Mouse (Mus musculus) stomach, postnatal 0 days (tissue): ENCODE measurements around the gene 5330417C22Rik. TPM values are rescaled to one million over a fixed set of nuclear protein-coding genes. Genes with fewer than 3 reads are reported as not detected.
"Not testable (repeated sequence)": the region's sequence is repeated elsewhere in the genome, so short reads cannot be mapped to it uniquely, and the experiment has no call there.

ENCODE experiments used
- ATAC-seq: fragments of 200-750 bp; cut with Nextera tagmentation; 2 replicates; pipeline ENCODE4 v1.8.0; 2017; ENCODE audit not compliant: low FRiP score, low TSS enrichment
- DNase-seq: peaks from one replicate; pipeline ENCODE4 v3.0.0-alpha.2; 2016; ENCODE audit warnings: low spot score
- H3K27ac ChIP-seq: fragments of 300-500 bp; sonication (generic); replicated peaks from 2 replicates; pipeline ENCODE4 v1.5.1; 2014; ENCODE audit warnings: mild to moderate bottlenecking, control low read depth
- H3K27me3 ChIP-seq: fragments of 300-500 bp; sonication (generic); 2 replicates; pipeline ENCODE4 v1.6.1; 2014; ENCODE audit warnings: low read length; ENCODE audit not compliant: control insufficient read depth, insufficient read depth
- H3K36me3 ChIP-seq: fragments of 300-500 bp; sonication (generic); 2 replicates; pipeline ENCODE4 v1.6.1; 2014; ENCODE audit warnings: low read length, mixed read lengths; ENCODE audit not compliant: control insufficient read depth, insufficient read depth
- H3K4me1 ChIP-seq: fragments of 300-500 bp; sonication (generic); replicated peaks from 2 replicates; pipeline ENCODE4 v1.6.1; 2014; ENCODE audit warnings: antibody characterized with exemption; ENCODE audit not compliant: control insufficient read depth, insufficient read depth
- H3K4me2 ChIP-seq: fragments of 300-500 bp; sonication (generic); replicated peaks from 2 replicates; pipeline ENCODE4 v1.6.1; 2014; ENCODE audit warnings: low read depth, mild to moderate bottlenecking, control low read depth, moderate library complexity
- H3K4me3 ChIP-seq: fragments of 300-500 bp; sonication (generic); 2 replicates; pipeline ENCODE4 v1.5.1; 2014; ENCODE audit warnings: low read depth, low read length, control low read depth
- H3K9ac ChIP-seq: fragments of 300-500 bp; sonication (generic); 2 replicates; pipeline ENCODE4 v1.6.1; 2014; ENCODE audit warnings: mild to moderate bottlenecking, low read length, control low read depth, mixed read lengths
- H3K9me3 ChIP-seq: fragments of 300-500 bp; sonication (generic); 2 replicates; pipeline ENCODE4 v1.6.1; 2016; ENCODE audit warnings: low read length; ENCODE audit not compliant: control insufficient read depth
- CTCF ChIP-seq: IDR thresholded peaks from 2 replicates; pipeline ENCODE4 v1.5.1; 2016; ENCODE audit warnings: antibody characterized with exemption, low read depth, mild to moderate bottlenecking, moderate library complexity
- EP300 ChIP-seq: optimal IDR thresholded peaks from 2 replicates; pipeline ENCODE3; 2016; ENCODE audit warnings: antibody characterized with exemption
- WGBS: fragments of 180-500 bp; shearing (Covaris S2); extraction: QIAGEN DNeasy Blood & Tissue Kit; methylation state at CpG from one replicate; pipeline ENCODE4 v1.1.7; 2014; 5-methylcytosine and 5-hydroxymethylcytosine counted together
- polyA plus RNA-seq: library from polyadenylated mRNA; unstranded; fragments of >200 nt; fragmentation: Nextera tagmentation; extraction: Ambion mirVana; gene quantifications from 2 replicates; pipeline ENCODE4 v1.2.1, GENCODE M21; 2015

5330417C22Rik gene
- polyA plus RNA-seq, 1 experiment from 2014 or later = 30.8 TPM

GRCm38 (mm10) chr3:108503908-108504307, 32.4 kb downstream of the 5330417C22Rik start:
- Histone ChIP-seq H3K36me3 (no peaks in the 10 kb centered on the region), H3K4me3 (no peak overlapping the region), H3K9me3 (no peaks in the 10 kb centered on the region), H3K27me3 (no peaks in the 10 kb centered on the region), H3K9ac (no peak overlapping the region), H3K4me2 (no peak overlapping the region), H3K4me1 (no peaks in the 10 kb centered on the region), H3K27ac (no peak overlapping the region)
- WGBS = 44% methylated on average over 4 of the region's 4 CpGs
- no peak for DNase-seq
- no peak for ATAC-seq
- TF ChIP-seq CTCF (no peak), EP300 (no peak)

- H3K4me1 ChIP-seq, H3K27me3 ChIP-seq, H3K9me3 ChIP-seq, ATAC-seq, H3K27ac ChIP-seq, DNase-seq, H3K4me3 ChIP-seq, H3K36me3 ChIP-seq, H3K4me2 ChIP-seq, H3K9ac ChIP-seq: not testable (repeated sequence)
- 51% methylated on average over 3 of the region's 3 CpGs for WGBS
These were observed 34.9 kb downstream of the 5330417C22Rik start for GRCm38 (mm10) chr3:108501411-108501810.

GRCm38 (mm10) chr3:108499826-108500225, 36.5 kb downstream of the 5330417C22Rik start:
- WGBS = 67% methylated on average over 8 of the region's 8 CpGs
- no peaks in the 10 kb centered on the region for H3K9me3 ChIP-seq
- H3K9ac ChIP-seq = no peak overlapping the region
- DNase-seq (no peak), ATAC-seq (no peak)
- H3K4me1 ChIP-seq = no peaks in the 10 kb centered on the region
- no peak overlapping the region for H3K27ac ChIP-seq
- no peak overlapping the region for H3K4me2 ChIP-seq
- TF ChIP-seq EP300 = no peak
- TF ChIP-seq CTCF = no peak
- H3K36me3 ChIP-seq = no peaks in the 10 kb centered on the region
- H3K4me3 ChIP-seq = no peak overlapping the region
- no peaks in the 10 kb centered on the region for H3K27me3 ChIP-seq

DNA sequence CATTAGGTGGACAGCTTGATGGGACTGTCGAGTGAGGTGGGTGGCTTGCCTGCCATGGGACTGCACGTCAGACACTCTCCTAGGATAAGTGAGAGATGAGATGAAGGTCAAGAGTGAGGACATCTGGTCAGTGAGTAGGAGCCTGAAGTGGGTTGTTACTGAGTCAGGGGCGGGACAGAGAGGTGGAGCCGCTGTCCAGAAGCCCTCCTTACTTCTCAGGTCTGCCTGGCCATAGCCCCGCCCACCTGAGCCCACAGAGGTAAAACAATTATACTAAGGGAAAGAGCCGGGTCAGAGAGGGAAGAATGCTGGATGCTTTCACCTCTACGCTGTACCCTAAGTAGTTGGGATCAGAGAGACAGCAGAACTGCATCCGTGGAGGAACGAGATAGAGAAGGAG, 38.7 kb downstream of the 5330417C22Rik start:
- no peak for ATAC-seq
- H3K4me3 ChIP-seq = no peak overlapping the region

GRCm38 (mm10) chr3:108495486-108495885, 40.9 kb downstream of the 5330417C22Rik start:
- H3K4me1 ChIP-seq = no peaks in the 10 kb centered on the region
- H3K27me3 ChIP-seq = no peaks in the 10 kb centered on the region
- H3K4me3 ChIP-seq = no peak overlapping the region
- H3K9me3 ChIP-seq = no peaks in the 10 kb centered on the region
- H3K36me3 ChIP-seq = no peaks in the 10 kb centered on the region
- ATAC-seq (no peak), DNase-seq (no peak)
- 53% methylated on average over 4 of the region's 4 CpGs for WGBS
- no peak overlapping the region for H3K9ac ChIP-seq
- H3K27ac ChIP-seq = no peak overlapping the region
- TF ChIP-seq CTCF = no peak
- no peak for TF ChIP-seq EP300
- H3K4me2 ChIP-seq = no peak overlapping the region

More for the DNA sequence above, 38.7 kb downstream of the 5330417C22Rik start:
- no peak for DNase-seq
- no peak overlapping the region for H3K27ac ChIP-seq
- no peaks in the 10 kb centered on the region for H3K9me3 ChIP-seq
- no peaks in the 10 kb centered on the region for H3K36me3 ChIP-seq
- H3K4me2 ChIP-seq = no peak overlapping the region
- no peak overlapping the region for H3K9ac ChIP-seq
- WGBS = 39% methylated on average over 9 of the region's 9 CpGs
- no peak for TF ChIP-seq CTCF
- TF ChIP-seq EP300 = no peak
- no peaks in the 10 kb centered on the region for H3K4me1 ChIP-seq
- H3K27me3 ChIP-seq = no peaks in the 10 kb centered on the region

- 78% methylated on average over 9 of the region's 9 CpGs for WGBS
These were observed 41.4 kb downstream of the 5330417C22Rik start for GRCm38 (mm10) chr3:108494861-108495474.

More at GRCm38 (mm10) chr3:108494861-108495474, 41.4 kb downstream of the 5330417C22Rik start:
- Histone ChIP-seq H3K4me2 (no peak overlapping the region), H3K4me1 (no peaks in the 10 kb centered on the region), H3K4me3 (no peak overlapping the region), H3K27ac (no peak overlapping the region), H3K9me3 (no peaks in the 10 kb centered on the region), H3K9ac (no peak overlapping the region), H3K36me3 (no peaks in the 10 kb centered on the region), H3K27me3 (no peaks in the 10 kb centered on the region)
- ATAC-seq (no peak), DNase-seq (no peak)
- no peak for TF ChIP-seq CTCF
- TF ChIP-seq EP300 = no peak
